In the genomic region with DNA sequence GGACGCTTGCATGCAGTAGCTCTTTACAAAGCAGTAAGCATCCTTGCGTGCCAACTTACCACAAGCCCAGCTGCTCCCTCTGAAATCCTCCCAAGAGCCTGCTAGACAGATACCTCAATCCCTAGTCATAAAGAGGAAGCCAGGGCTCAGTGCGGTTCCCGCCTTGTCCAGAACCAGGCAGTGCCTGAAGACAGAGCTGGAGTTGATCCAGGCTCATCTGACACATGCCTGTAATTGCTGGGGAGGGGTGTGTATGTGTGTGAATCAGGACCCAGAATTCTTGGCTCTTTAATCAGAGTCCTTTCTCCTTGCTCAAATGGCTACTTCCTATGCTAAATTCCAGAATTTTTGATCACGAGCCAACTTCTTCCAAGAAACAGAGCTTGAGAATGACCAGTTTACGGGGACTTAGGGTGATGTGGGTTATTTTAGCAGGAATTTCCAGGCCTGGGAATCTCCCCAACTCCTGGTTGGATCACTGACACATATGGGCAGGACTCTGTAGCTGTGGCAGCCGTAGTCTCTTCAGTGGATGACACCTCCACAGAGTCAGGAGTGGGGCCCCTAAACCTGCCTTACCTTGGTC, we compare ENCODE assay signal across 13 mouse cellular contexts. TPM values are rescaled to one million over a fixed set of nuclear protein-coding genes. Genes with fewer than 3 reads are reported as not detected.
DNase-seq lines count a peak whose midpoint lies in the region; ATAC-seq lines count a peak whose summit lies in the region.
"Had no signal": no experiment of that assay in that cellular context is flagged by ENCODE, and none has a peak within 500 bp of the region (broad histone marks: within the 10 kb centered on the region; RNA-seq: fewer than 3 reads in every experiment).

No protein-coding gene starts in this region.

- WGBS in forebrain, embryonic 14.5 days: 62% methylated on average over 7 of the region's 7 CpGs
- 93% methylated on average over 7 of the region's 7 CpGs for WGBS in forebrain, embryonic 11.5 days
- WGBS in kidney, embryonic 14.5 days: 68% methylated on average over 7 of the region's 7 CpGs

- no peaks in the 10 kb centered on the region for H3K9me3 ChIP-seq in forebrain, embryonic 14.5 days (replicated peaks; ENCODE audit: control insufficient read depth, low read length)
- no peaks in the 10 kb centered on the region for H3K9me3 ChIP-seq in forebrain, embryonic 11.5 days (ENCODE audit: control insufficient read depth, low read length)
- no peaks in the 10 kb centered on the region for H3K9me3 ChIP-seq in kidney, embryonic 14.5 days (ENCODE audit: control insufficient read depth, low read length)
- H3K9me3 ChIP-seq: midbrain, embryonic 13.5 days had no signal

- peaks cover 6% of the 10 kb centered on the region; the same call in 1 of the 2 replicates for H3K4me1 ChIP-seq in forebrain, embryonic 14.5 days (ENCODE audit: control insufficient read depth, insufficient read depth, low read length)
- no peaks in the 10 kb centered on the region for H3K4me1 ChIP-seq in forebrain, embryonic 11.5 days (replicated peaks; ENCODE audit: control insufficient read depth, insufficient read depth, low read length)
- H3K4me1 ChIP-seq in kidney, embryonic 14.5 days (ENCODE audit: control insufficient read depth, insufficient read depth, low read length): no peaks in the 10 kb centered on the region

- H3K4me3 ChIP-seq in forebrain, embryonic 14.5 days (ENCODE audit: low read depth, low read length): no peak overlapping the region
- no peak overlapping the region for H3K4me3 ChIP-seq in forebrain, embryonic 11.5 days (ENCODE audit: low read depth, low read length)
- H3K4me3 ChIP-seq in kidney, embryonic 14.5 days (ENCODE audit: low read length): no peak overlapping the region
- H3K4me3 ChIP-seq: left cerebral cortex, adult 2 months; midbrain, embryonic 13.5 days had no signal

- no peaks in the 10 kb centered on the region for H3K27me3 ChIP-seq in forebrain, embryonic 14.5 days (replicated peaks; ENCODE audit: control insufficient read depth, insufficient read depth, low read length)
- no peaks in the 10 kb centered on the region for H3K27me3 ChIP-seq in forebrain, embryonic 11.5 days (ENCODE audit: control insufficient read depth, insufficient read depth, low read length)
- no peaks in the 10 kb centered on the region for H3K27me3 ChIP-seq in kidney, embryonic 14.5 days (ENCODE audit: control insufficient read depth, insufficient read depth, low read length)
- H3K27me3 ChIP-seq: midbrain, embryonic 13.5 days had no signal

- H3K4me2 ChIP-seq in forebrain, embryonic 14.5 days (ENCODE audit: low read length): no peak overlapping the region
- H3K4me2 ChIP-seq in forebrain, embryonic 11.5 days (ENCODE audit: low read depth, low read length, severe bottlenecking): no peak overlapping the region
- no peak overlapping the region for H3K4me2 ChIP-seq in kidney, embryonic 14.5 days (replicated peaks; ENCODE audit: low read depth, low read length)
- H3K4me2 ChIP-seq: midbrain, embryonic 13.5 days had no signal

- no peak overlapping the region; the same call in 1 of the 2 replicates for H3K27ac ChIP-seq in forebrain, embryonic 14.5 days (ENCODE audit: low read depth, low read length)
- no peak overlapping the region for H3K27ac ChIP-seq in forebrain, embryonic 11.5 days (ENCODE audit: low read depth, low read length)
- H3K27ac ChIP-seq in kidney, embryonic 14.5 days (ENCODE audit: low read depth, low read length): 0 out of 2 replicates have a peak overlapping the region, but pooled peaks have one; percentile 14
- H3K27ac ChIP-seq: left cerebral cortex, adult 2 months; midbrain, embryonic 13.5 days had no signal

- no peak overlapping the region for H3K9ac ChIP-seq in forebrain, embryonic 14.5 days (ENCODE audit: low read length)
- no peak overlapping the region for H3K9ac ChIP-seq in forebrain, embryonic 11.5 days (ENCODE audit: low read length)
- no peak overlapping the region for H3K9ac ChIP-seq in kidney, embryonic 14.5 days (ENCODE audit: low read depth, low read length)
- H3K9ac ChIP-seq: midbrain, embryonic 13.5 days had no signal

- DNase-seq in forebrain, embryonic 14.5 days (ENCODE audit: low spot score): peak; percentile 78
- no peak for DNase-seq in forebrain, embryonic 11.5 days (ENCODE audit: low spot score)
- no peak for DNase-seq in kidney, adult 8-10 months
- peak; percentile 23 for DNase-seq in right cerebral cortex, postnatal 4 days
- no peak for DNase-seq in right cerebral cortex, adult 18-20 months
- DNase-seq in yolk sac, embryonic 10.5 days (ENCODE audit: low spot score): peak; percentile 32
- DNase-seq in thymus, postnatal 36 days: no peak
- DNase-seq: adrenal gland, adult 8-10 months; embryo, embryonic 11 days; right cerebral cortex, postnatal 14 days had no signal

- peak; percentile 85 for ATAC-seq in forebrain, embryonic 14.5 days
- no peak for ATAC-seq in forebrain, embryonic 11.5 days (replicated peaks; ENCODE audit: low FRiP score)
- ATAC-seq in kidney, embryonic 14.5 days (ENCODE audit: low FRiP score, low TSS enrichment): 0 out of 2 replicates have a peak, but pooled peaks have one; percentile 11
- ATAC-seq: midbrain, embryonic 13.5 days had no signal

- no peaks in the 10 kb centered on the region for H3K36me3 ChIP-seq in forebrain, embryonic 14.5 days (ENCODE audit: control insufficient read depth, insufficient read depth, low read length)
- H3K36me3 ChIP-seq in forebrain, embryonic 11.5 days (ENCODE audit: control insufficient read depth, insufficient read depth, low read length): no peaks in the 10 kb centered on the region
- H3K36me3 ChIP-seq in kidney, embryonic 14.5 days (ENCODE audit: control insufficient read depth, insufficient read depth, low read length): no peaks in the 10 kb centered on the region
- H3K36me3 ChIP-seq: midbrain, embryonic 13.5 days had no signal

RNA-seq across cellular contexts. Expression of a gene that starts 30.3 kb away (rescaled TPM):
- 10.5 and 10.8 TPM in 2 replicates for polyA plus RNA-seq in forebrain, embryonic 14.5 days (2014; fragmentation: Nextera tagmentation; extraction: Ambion mirVana)
- 9.0 and 9.4 TPM in 2 replicates for polyA plus RNA-seq in forebrain, embryonic 11.5 days (2014; fragmentation: Nextera tagmentation; extraction: Ambion mirVana)
- polyA plus RNA-seq in kidney, embryonic 14.5 days (2014; fragmentation: Nextera tagmentation; extraction: Ambion mirVana): 12.6 and 12.7 TPM in 2 replicates

RNA-seq across cellular contexts. Expression of a gene that starts 48.8 kb away (rescaled TPM):
- polyA plus RNA-seq in forebrain, embryonic 14.5 days (2014; fragmentation: Nextera tagmentation; extraction: Ambion mirVana): 0.10 and 0.16 TPM in 2 replicates
- not detected in 2 replicates for polyA plus RNA-seq in forebrain, embryonic 11.5 days (2014; fragmentation: Nextera tagmentation; extraction: Ambion mirVana)
- not detected in 2 replicates for polyA plus RNA-seq in kidney, embryonic 14.5 days (2014; fragmentation: Nextera tagmentation; extraction: Ambion mirVana)
- polyA plus RNA-seq: midbrain, embryonic 13.5 days had no signal

Comparison
In these comparisons a context has a peak if more than half of its experiments do, and no peak if none do; other contexts are left out.
1. DNase-seq: peak in forebrain, embryonic 14.5 days (single experiment), right cerebral cortex, postnatal 4 days (single experiment) and yolk sac, embryonic 10.5 days (single experiment); none in forebrain, embryonic 11.5 days (single experiment), kidney, adult 8-10 months (0 of 2), right cerebral cortex, adult 18-20 months (single experiment) and thymus, postnatal 36 days (0 of 2).